Mouse (Mus musculus) G1E (cell line): ENCODE data around the gene Gm7544. TPM values are rescaled to one million over a fixed set of nuclear protein-coding genes. Genes with fewer than 3 reads are reported as not detected.
"Not testable (repeated sequence)": the region's sequence is repeated elsewhere in the genome, so short reads cannot be mapped to it uniquely, and the experiment has no call there.

Experiments
- ATAC-seq: 2 replicates; pipeline ENCODE4 v1.8.0; 2016; ENCODE audit warnings: mild to moderate bottlenecking; ENCODE audit not compliant: insufficient number of reproducible peaks, poor library complexity, low FRiP score, severe bottlenecking; ENCODE audit errors: extremely low read depth
- DNase-seq: peaks from one replicate; pipeline ENCODE4 v3.0.0; 2012; ENCODE audit warnings: low spot score
- H3K27me3 ChIP-seq: 2 replicates; pipeline ENCODE4 v1.6.1; 2012; ENCODE audit warnings: mild to moderate bottlenecking, low read length, inconsistent platforms; ENCODE audit not compliant: insufficient read depth
- H3K36me3 ChIP-seq: replicated peaks from 2 replicates; pipeline ENCODE3; 2012; ENCODE audit warnings: mild to moderate bottlenecking, inconsistent platforms
- H3K4me1 ChIP-seq: 2 replicates; pipeline ENCODE4 v1.6.1; 2012; ENCODE audit warnings: low read depth, low read length, inconsistent platforms, mixed read lengths; ENCODE audit not compliant: insufficient read depth
- H3K4me3 ChIP-seq: 2 replicates; pipeline ENCODE4 v1.5.1; 2012; ENCODE audit warnings: low read depth, mild to moderate bottlenecking, inconsistent platforms, low read length, moderate library complexity, mixed read lengths
- H3K9me3 ChIP-seq: replicated peaks from 2 replicates; pipeline ENCODE4 v1.6.1; 2012; ENCODE audit warnings: inconsistent platforms
- CTCF ChIP-seq: IDR thresholded peaks from 2 replicates; pipeline ENCODE4 v1.5.1; 2012; ENCODE audit warnings: low read depth, low read length, inconsistent platforms, mixed read lengths
- GATA1 ChIP-seq: IDR thresholded peaks from 2 replicates; pipeline ENCODE4 v1.6.1; 2012; ENCODE audit warnings: borderline replicate concordance, low read length, inconsistent platforms, mixed read lengths
- GATA2 ChIP-seq: IDR thresholded peaks from 2 replicates; pipeline ENCODE4 v1.6.1; 2012; ENCODE audit warnings: low read depth, low read length, inconsistent platforms, borderline replicate concordance
- POLR2AphosphoS5 ChIP-seq: IDR thresholded peaks from 2 replicates; pipeline ENCODE4 v1.6.1; 2012; ENCODE audit warnings: low read depth, low read length, inconsistent platforms; ENCODE audit not compliant: insufficient replicate concordance
- TAL1 ChIP-seq: conservative IDR thresholded peaks from 2 replicates; pipeline ENCODE4 v1.6.1; 2012; ENCODE audit warnings: low read depth, low read length, inconsistent platforms, mixed read lengths
- polyA plus RNA-seq: library from polyadenylated mRNA; stranded (reverse); fragments of >175 nt; gene quantifications from 2 replicates; pipeline ENCODE4 v1.2.3, GENCODE M21; 2012
- total RNA-seq, 2 experiments: library from RNA; stranded (forward) in 1 of 2; stranded (reverse) in 1 of 2; fragments of 200-1000 nt in 1 of 2; fragments of >200 nt in 1 of 2; fragmentation: Nextera tagmentation in 1 of 2; gene quantifications; 2 replicates each; pipeline ENCODE4 v1.2.3; 2014 to 2017

Gene Gm7544
- total and polyA plus RNA-seq, 3 experiments = not detected

- DNase-seq = no peak
- Histone ChIP-seq H3K36me3 (no peaks in the 10 kb centered on the region), H3K4me3 (no peak overlapping the region), H3K27me3 (peaks cover 2% of the 10 kb centered on the region; the same call in 1 of the 2 replicates), H3K9me3 (no peaks in the 10 kb centered on the region), H3K4me1 (peaks cover 18% of the 10 kb centered on the region)
- TF ChIP-seq POLR2AphosphoS5 = no peak
- no peak for TF ChIP-seq TAL1
- TF ChIP-seq GATA1 = no peak
- no peak for TF ChIP-seq GATA2
- no peak for TF ChIP-seq CTCF
- ATAC-seq = no peak
Measured at GRCm38 (mm10) chr1:82972046-82972445, 16.2 kb upstream of the Gm7544 start.

DNA sequence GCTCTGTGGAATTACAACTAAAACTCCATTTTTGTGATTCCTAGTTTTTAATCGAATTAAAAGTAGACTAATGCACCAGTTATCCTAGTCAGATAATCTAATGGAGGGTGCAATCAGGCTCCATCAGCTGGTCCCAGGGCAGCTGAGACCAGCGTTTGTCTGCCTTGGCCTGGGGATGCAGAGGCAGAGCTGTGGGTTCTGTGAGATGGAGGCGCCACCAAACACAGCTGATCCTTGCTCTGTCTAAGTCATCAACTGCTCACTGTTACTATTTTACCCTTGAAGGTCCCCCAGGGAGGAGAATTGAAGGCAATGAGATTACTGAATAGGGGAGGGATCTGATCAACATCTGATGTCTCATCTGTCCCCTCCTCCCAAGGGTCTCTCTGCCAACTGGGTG, 10.6 kb upstream of the Gm7544 start:
- no peak for ATAC-seq
- H3K9me3 ChIP-seq = peaks cover 4% of the 10 kb centered on the region; the same call in 1 of the 2 replicates
- peaks cover 4% of the 10 kb centered on the region for H3K27me3 ChIP-seq
- no peak for DNase-seq
- H3K4me3 ChIP-seq = no peak overlapping the region
- no peaks in the 10 kb centered on the region for H3K36me3 ChIP-seq
- peaks cover 7% of the 10 kb centered on the region for H3K4me1 ChIP-seq
- TF ChIP-seq GATA1 (no peak), TAL1 (no peak), POLR2AphosphoS5 (no peak), GATA2 (no peak)

GRCm38 (mm10) chr1:82959870-82960385, 4.1 kb upstream of the Gm7544 start, which contains the start of gene Gm47955:
Gene Gm47955 (plus strand): TSS chr1:82960286.
- DNase-seq = no peak
- no peaks in the 10 kb centered on the region for H3K36me3 ChIP-seq
- peaks cover 10% of the 10 kb centered on the region for H3K9me3 ChIP-seq
- H3K4me1 ChIP-seq = peaks cover 13% of the 10 kb centered on the region
- TF ChIP-seq CTCF (no peak), GATA1 (no peak), GATA2 (no peak), TAL1 (no peak)
- H3K27me3 ChIP-seq = peaks cover 3% of the 10 kb centered on the region; the same call in 1 of the 2 replicates
- ATAC-seq = no peak
- H3K4me3 ChIP-seq = no peak within 1 kb of the TSS

- no peak overlapping the region for H3K4me3 ChIP-seq
- ATAC-seq (no peak), DNase-seq (no peak)
- no peak for TF ChIP-seq CTCF
- no peak for TF ChIP-seq GATA1
- no peak for TF ChIP-seq TAL1
- no peak for TF ChIP-seq POLR2AphosphoS5
- TF ChIP-seq GATA2 = no peak
- H3K27me3 ChIP-seq = peaks cover 3% of the 10 kb centered on the region; the same call in 1 of the 2 replicates
- no peaks in the 10 kb centered on the region for H3K36me3 ChIP-seq
- no peaks in the 10 kb centered on the region; the same call in 1 of the 2 replicates for H3K9me3 ChIP-seq
- H3K4me1 ChIP-seq = peaks cover 23% of the 10 kb centered on the region
Measured at GRCm38 (mm10) chr1:82948601-82949000, 7.2 kb downstream of the Gm7544 start.

DNA sequence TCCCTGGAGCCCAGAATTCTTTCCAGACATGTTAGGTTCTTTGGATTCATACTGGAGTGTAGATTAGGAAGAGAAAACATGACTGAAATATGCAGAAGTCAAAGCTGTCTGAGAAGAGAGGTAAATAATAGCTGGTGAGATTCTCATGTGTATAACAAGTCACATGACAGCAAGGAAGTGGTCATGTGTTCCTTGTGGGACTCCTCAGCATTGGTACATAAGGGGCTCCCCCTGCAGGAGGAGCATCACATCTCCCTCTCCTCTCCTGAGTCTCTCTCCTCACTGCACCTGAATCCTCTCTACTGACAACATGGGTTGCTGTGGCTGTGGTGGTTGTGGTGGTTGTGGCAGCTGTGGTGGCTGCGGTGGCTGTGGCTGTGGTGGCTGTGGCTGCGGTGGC, 9.8 kb downstream of the Gm7544 start:
- not testable (repeated sequence) for ATAC-seq

DNA sequence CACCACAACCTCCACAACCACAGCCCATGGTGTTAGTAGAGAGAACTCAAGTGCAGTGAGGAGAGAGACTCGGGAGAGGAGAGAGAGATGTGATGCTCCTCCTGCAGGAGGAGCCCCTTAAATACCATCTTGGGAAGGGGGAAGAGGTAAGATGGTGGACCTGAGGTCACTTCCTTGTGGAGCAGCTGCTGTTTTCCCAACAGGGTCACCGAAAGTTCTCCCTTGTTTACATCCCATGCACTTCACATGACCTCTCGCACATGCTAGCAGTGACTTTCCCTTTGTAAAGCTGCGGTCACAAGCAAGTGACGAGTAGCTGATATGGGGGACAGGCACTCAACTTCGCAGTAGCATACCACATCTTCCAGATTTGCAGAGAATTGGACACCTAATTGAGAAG, 12.5 kb downstream of the Gm7544 start, which contains the start of gene A030003K21Rik:
Gene A030003K21Rik (minus strand): TSS at position 94 of the 400 bp plus-strand sequence.
- DNase-seq, H3K27me3 ChIP-seq, H3K36me3 ChIP-seq, H3K4me3 ChIP-seq, ATAC-seq: not testable (repeated sequence)
- H3K9me3 ChIP-seq = peaks cover 14% of the 10 kb centered on the region
- peaks cover 11% of the 10 kb centered on the region for H3K4me1 ChIP-seq

More for the DNA sequence above, 9.8 kb downstream of the Gm7544 start:
- not testable (repeated sequence) for H3K9me3 ChIP-seq, DNase-seq, H3K27me3 ChIP-seq, H3K4me1 ChIP-seq, H3K4me3 ChIP-seq, H3K36me3 ChIP-seq

DNA sequence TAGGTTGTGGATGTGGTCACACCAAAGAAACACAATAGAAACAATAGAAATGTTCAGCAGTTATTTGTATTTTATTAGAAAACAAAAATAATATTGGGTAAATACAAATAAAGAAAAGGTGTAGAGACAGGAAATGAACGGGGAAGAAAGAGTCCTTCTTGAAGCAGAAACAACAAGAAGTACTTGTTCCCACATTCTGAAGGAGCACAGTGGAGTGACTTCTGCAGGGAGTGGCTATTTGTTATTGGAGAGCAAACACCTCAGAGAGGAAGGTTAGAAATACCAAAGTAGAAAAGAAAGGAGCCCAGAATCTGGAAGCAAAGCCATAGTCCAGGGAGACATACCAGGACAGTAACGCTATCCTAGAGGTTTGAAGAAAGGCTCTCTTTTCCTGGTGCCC, 13.3 kb downstream of the Gm7544 start:
- H3K27me3 ChIP-seq, DNase-seq, H3K36me3 ChIP-seq, ATAC-seq, H3K4me3 ChIP-seq: not testable (repeated sequence)
- peaks cover 15% of the 10 kb centered on the region for H3K4me1 ChIP-seq
- H3K9me3 ChIP-seq = peaks cover 14% of the 10 kb centered on the region
